Mouse (Mus musculus): ENCODE measurements around the gene Gatad2a. TPM values are rescaled to one million over a fixed set of nuclear protein-coding genes. Genes with fewer than 3 reads are reported as not detected.

Gatad2a gene
- polyA plus RNA-seq, 1 experiment: 21.1 TPM

- H3K4me3 ChIP-seq (ENCODE audit: insufficient read depth, low read length): no peak overlapping the region
- TF ChIP-seq CTCF (IDR thresholded peaks at IDR 0.05; ENCODE audit: extremely low read depth, insufficient read depth, low read length) (no peak), POLR2A (IDR thresholded peaks at IDR 0.05; ENCODE audit: extremely low read depth, insufficient read depth, low read length) (no peak)
- H3K27ac ChIP-seq (ENCODE audit: insufficient read depth, low read length): no peak overlapping the region
- no peaks in the 10 kb centered on the region for H3K4me1 ChIP-seq (ENCODE audit: control insufficient read depth, insufficient read depth, low read length)
Measured at GRCm38 (mm10) chr8:69940386-69940785, 55.8 kb downstream of the Gatad2a start.

DNA sequence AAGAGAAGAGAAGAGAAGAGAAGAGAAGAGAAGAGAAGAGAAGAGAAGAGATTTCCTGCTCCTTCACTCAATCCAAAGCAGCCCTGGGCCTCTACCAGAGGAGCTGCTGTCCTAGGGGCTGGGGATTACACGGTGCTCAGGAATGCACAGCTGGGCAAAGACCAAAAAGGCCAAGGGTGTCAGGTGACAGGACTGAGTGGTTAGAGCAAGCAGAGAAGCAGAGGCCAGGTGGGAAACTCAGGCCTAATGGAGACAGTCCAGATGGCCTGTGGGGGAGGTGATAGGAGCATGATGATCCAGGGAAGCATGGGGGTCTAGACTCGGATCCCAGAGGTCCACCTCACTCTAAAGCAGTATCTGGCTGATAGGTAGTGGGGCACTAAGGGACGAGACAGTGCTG is 56.6 kb downstream of the Gatad2a start:
- no peak overlapping the region for H3K4me3 ChIP-seq (ENCODE audit: insufficient read depth, low read length)
- no peak for TF ChIP-seq CTCF (IDR thresholded peaks at IDR 0.05; ENCODE audit: extremely low read depth, insufficient read depth, low read length)
- no peak for TF ChIP-seq POLR2A (IDR thresholded peaks at IDR 0.05; ENCODE audit: extremely low read depth, insufficient read depth, low read length)
- H3K4me1 ChIP-seq (ENCODE audit: control insufficient read depth, insufficient read depth, low read length): no peaks in the 10 kb centered on the region
- H3K27ac ChIP-seq (ENCODE audit: insufficient read depth, low read length): no peak overlapping the region

DNA sequence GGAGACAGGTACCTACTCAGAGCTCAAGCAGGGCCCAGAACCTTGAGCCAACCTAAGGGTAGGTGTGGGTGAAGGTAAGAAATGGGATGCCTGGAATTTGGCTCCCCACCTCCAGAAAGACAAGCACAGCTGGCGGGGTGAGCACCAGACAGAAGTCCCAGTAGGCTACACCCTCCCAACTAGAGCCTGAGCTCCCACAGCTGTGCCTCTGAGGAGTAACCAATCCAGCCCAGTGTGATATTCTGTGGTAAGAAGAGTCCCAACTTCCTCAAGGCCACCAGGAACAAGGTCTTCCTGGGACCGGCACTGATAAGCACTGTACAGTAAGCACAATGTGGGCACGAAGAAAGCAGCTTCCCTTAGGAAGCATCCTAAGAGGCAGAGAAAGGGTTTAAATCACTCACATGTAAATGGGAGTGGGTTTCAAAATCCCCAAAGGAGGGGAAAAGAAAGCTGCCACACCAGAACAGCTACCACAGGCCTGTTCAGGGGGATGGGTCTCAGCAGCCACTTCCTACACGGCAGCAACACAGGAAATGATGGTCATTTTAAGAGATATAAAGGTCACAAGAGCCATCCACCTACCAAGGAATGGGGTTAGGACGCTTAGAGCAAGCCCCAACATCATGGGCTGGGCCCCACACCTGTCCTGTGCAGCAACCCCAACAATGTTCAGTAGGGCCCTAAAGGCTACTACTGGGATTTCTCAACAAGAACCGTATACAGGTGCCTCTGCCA is 57.8 kb downstream of the Gatad2a start:
- TF ChIP-seq CTCF (IDR thresholded peaks at IDR 0.05; ENCODE audit: extremely low read depth, insufficient read depth, low read length) (no peak), POLR2A (IDR thresholded peaks at IDR 0.05; ENCODE audit: extremely low read depth, insufficient read depth, low read length) (no peak)
- Histone ChIP-seq H3K4me1 (ENCODE audit: control insufficient read depth, insufficient read depth, low read length) (no peaks in the 10 kb centered on the region), H3K4me3 (ENCODE audit: insufficient read depth, low read length) (no peak overlapping the region), H3K27ac (ENCODE audit: insufficient read depth, low read length) (no peak overlapping the region)

- no peak overlapping the region for H3K27ac ChIP-seq (ENCODE audit: insufficient read depth, low read length)
- TF ChIP-seq POLR2A (IDR thresholded peaks at IDR 0.05; ENCODE audit: extremely low read depth, insufficient read depth, low read length) (no peak), CTCF (IDR thresholded peaks at IDR 0.05; ENCODE audit: extremely low read depth, insufficient read depth, low read length) (no peak)
- H3K4me1 ChIP-seq (ENCODE audit: control insufficient read depth, insufficient read depth, low read length): no peaks in the 10 kb centered on the region
- no peak overlapping the region for H3K4me3 ChIP-seq (ENCODE audit: insufficient read depth, low read length)
Measured at GRCm38 (mm10) chr8:69937466-69937865, 58.7 kb downstream of the Gatad2a start.

GRCm38 (mm10) chr8:69936050-69936794 is 60.0 kb downstream of the Gatad2a start:
- TF ChIP-seq POLR2A (IDR thresholded peaks at IDR 0.05; ENCODE audit: extremely low read depth, insufficient read depth, low read length): no peak
- TF ChIP-seq CTCF (IDR thresholded peaks at IDR 0.05; ENCODE audit: extremely low read depth, insufficient read depth, low read length): no peak
- Histone ChIP-seq H3K4me3 (ENCODE audit: insufficient read depth, low read length) (no peak overlapping the region), H3K27ac (ENCODE audit: insufficient read depth, low read length) (no peak overlapping the region; the same call in 1 of the 2 replicates), H3K4me1 (ENCODE audit: control insufficient read depth, insufficient read depth, low read length) (no peaks in the 10 kb centered on the region)

- no peak overlapping the region for H3K27ac ChIP-seq (ENCODE audit: insufficient read depth, low read length)
- H3K4me1 ChIP-seq (ENCODE audit: control insufficient read depth, insufficient read depth, low read length): no peaks in the 10 kb centered on the region
- TF ChIP-seq POLR2A (IDR thresholded peaks at IDR 0.05; ENCODE audit: extremely low read depth, insufficient read depth, low read length) (no peak), CTCF (IDR thresholded peaks at IDR 0.05; ENCODE audit: extremely low read depth, insufficient read depth, low read length) (no peak)
- no peak overlapping the region for H3K4me3 ChIP-seq (ENCODE audit: insufficient read depth, low read length)
Measured at GRCm38 (mm10) chr8:69935431-69935830, 60.8 kb downstream of the Gatad2a start.

- no peak for TF ChIP-seq POLR2A (IDR thresholded peaks at IDR 0.05; ENCODE audit: extremely low read depth, insufficient read depth, low read length)
- no peak for TF ChIP-seq CTCF (IDR thresholded peaks at IDR 0.05; ENCODE audit: extremely low read depth, insufficient read depth, low read length)
- H3K4me1 ChIP-seq (ENCODE audit: control insufficient read depth, insufficient read depth, low read length): no peaks in the 10 kb centered on the region
- H3K27ac ChIP-seq (ENCODE audit: insufficient read depth, low read length): no peak overlapping the region
- H3K4me3 ChIP-seq (ENCODE audit: insufficient read depth, low read length): no peak overlapping the region
Measured at GRCm38 (mm10) chr8:69934582-69934981, 61.6 kb downstream of the Gatad2a start.

- Histone ChIP-seq H3K4me1 (ENCODE audit: control insufficient read depth, insufficient read depth, low read length) (no peaks in the 10 kb centered on the region), H3K27ac (ENCODE audit: insufficient read depth, low read length) (no peak overlapping the region), H3K4me3 (ENCODE audit: insufficient read depth, low read length) (no peak overlapping the region)
- no peak for TF ChIP-seq POLR2A (IDR thresholded peaks at IDR 0.05; ENCODE audit: extremely low read depth, insufficient read depth, low read length)
- TF ChIP-seq CTCF (IDR thresholded peaks at IDR 0.05; ENCODE audit: extremely low read depth, insufficient read depth, low read length): no peak
Measured at GRCm38 (mm10) chr8:69933811-69934210, 62.4 kb downstream of the Gatad2a start.

DNA sequence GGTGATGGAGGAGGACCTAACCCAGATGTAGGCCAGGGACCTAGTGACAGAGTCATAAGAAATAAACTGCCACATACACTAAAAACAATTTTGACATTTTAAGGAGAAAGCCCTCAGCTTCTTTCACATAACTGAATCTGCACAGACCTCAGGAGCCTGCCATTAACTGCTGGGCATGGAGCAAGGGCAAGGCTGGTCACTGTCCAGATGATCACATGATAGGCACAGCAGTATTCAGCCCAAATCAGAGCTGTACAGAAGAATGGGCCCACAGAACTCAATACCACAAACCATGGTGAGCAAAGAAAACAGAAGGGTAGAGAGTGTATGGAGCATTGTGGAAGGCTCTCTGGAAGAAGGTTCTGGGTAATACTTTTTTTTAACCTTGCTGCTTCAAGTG is 69.3 kb downstream of the Gatad2a start:
- Histone ChIP-seq H3K4me1 (ENCODE audit: control insufficient read depth, insufficient read depth, low read length) (no peaks in the 10 kb centered on the region), H3K27ac (ENCODE audit: insufficient read depth, low read length) (no peak overlapping the region), H3K4me3 (ENCODE audit: insufficient read depth, low read length) (no peak overlapping the region)
- no peak for TF ChIP-seq CTCF (IDR thresholded peaks at IDR 0.05; ENCODE audit: extremely low read depth, insufficient read depth, low read length)

DNA sequence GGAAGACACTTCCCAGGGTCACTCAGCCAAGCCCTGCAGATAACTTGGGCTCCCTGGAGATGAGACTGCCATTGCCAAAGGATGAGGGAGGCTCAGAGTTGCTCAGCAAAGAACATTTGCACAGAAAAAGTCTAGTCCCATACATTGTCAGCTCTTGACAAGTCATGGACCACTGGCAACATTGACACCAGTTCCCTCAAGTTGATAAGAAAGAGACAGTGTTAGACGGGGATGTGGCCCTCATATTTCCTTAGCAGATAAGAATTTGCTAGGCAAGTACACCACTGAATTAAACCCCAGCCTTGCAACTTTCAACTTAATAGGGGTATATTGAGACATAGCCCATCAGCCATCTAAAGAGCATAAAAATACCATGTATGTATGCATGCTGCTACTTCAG is 72.2 kb downstream of the Gatad2a start:
- H3K4me3 ChIP-seq (ENCODE audit: insufficient read depth, low read length): no peak overlapping the region
- no peaks in the 10 kb centered on the region for H3K4me1 ChIP-seq (ENCODE audit: control insufficient read depth, insufficient read depth, low read length)
- TF ChIP-seq POLR2A (IDR thresholded peaks at IDR 0.05; ENCODE audit: extremely low read depth, insufficient read depth, low read length): no peak
- no peak for TF ChIP-seq CTCF (IDR thresholded peaks at IDR 0.05; ENCODE audit: extremely low read depth, insufficient read depth, low read length)
- no peak overlapping the region for H3K27ac ChIP-seq (ENCODE audit: insufficient read depth, low read length)

Data from cortical plate, adult 2 months (tissue).